Mouse (Mus musculus): ENCODE results near the gene Ddx19b. TPM values are rescaled to one million over a fixed set of nuclear protein-coding genes. Genes with fewer than 3 reads are reported as not detected.
"Not testable (repeated sequence)": the region's sequence is repeated elsewhere in the genome, so short reads cannot be mapped to it uniquely, and the experiment has no call there.

Ddx19b gene
- polyA plus RNA-seq, 1 experiment from 2014 or later: 9.2 TPM

GRCm38 (mm10) chr8:110981304-110981703 lies 50.2 kb downstream of the Ddx19b start:
- no peaks in the 10 kb centered on the region for H3K27me3 ChIP-seq
- no peak for ATAC-seq
- H3K36me3 ChIP-seq: peaks cover 79% of the 10 kb centered on the region
- no peak overlapping the region for H3K27ac ChIP-seq
- H3K4me1 ChIP-seq (replicated peaks): no peaks in the 10 kb centered on the region
- H3K9me3 ChIP-seq: no peaks in the 10 kb centered on the region
- no peak overlapping the region for H3K4me3 ChIP-seq (replicated peaks)
- no peak overlapping the region for H3K4me2 ChIP-seq (replicated peaks)
- 91% methylated on average over 2 of the region's 2 CpGs for WGBS
- no peak overlapping the region for H3K9ac ChIP-seq (replicated peaks)

- not testable (repeated sequence) for H3K27me3 ChIP-seq; H3K9ac ChIP-seq (replicated peaks); H3K4me2 ChIP-seq (replicated peaks); H3K4me3 ChIP-seq (replicated peaks); ATAC-seq; H3K9me3 ChIP-seq; H3K4me1 ChIP-seq (replicated peaks); H3K27ac ChIP-seq
- WGBS: 94% methylated on average over 2 of the region's 2 CpGs
- H3K36me3 ChIP-seq: peaks cover 75% of the 10 kb centered on the region
These were observed 53.6 kb downstream of the Ddx19b start for GRCm38 (mm10) chr8:110977987-110978386.

GRCm38 (mm10) chr8:110976532-110976931 lies 55.0 kb downstream of the Ddx19b start:
- not testable (repeated sequence) for ATAC-seq
- WGBS: 97% methylated on average over 8 of the region's 8 CpGs
- peaks cover 65% of the 10 kb centered on the region for H3K36me3 ChIP-seq

GRCm38 (mm10) chr8:110969910-110970770 lies 61.4 kb downstream of the Ddx19b start:
- no peaks in the 10 kb centered on the region for H3K9me3 ChIP-seq
- peaks cover 10% of the 10 kb centered on the region for H3K4me1 ChIP-seq (replicated peaks)
- H3K9ac ChIP-seq (replicated peaks): peak overlapping the region; percentile 71
- H3K27me3 ChIP-seq: no peaks in the 10 kb centered on the region
- H3K4me2 ChIP-seq (replicated peaks): peak overlapping the region; percentile 79
- peak overlapping the region; percentile 58 for H3K4me3 ChIP-seq (replicated peaks)
- 5% methylated on average over 45 of the region's 45 CpGs for WGBS
- peaks cover 44% of the 10 kb centered on the region for H3K36me3 ChIP-seq
- peak; percentile 99 for ATAC-seq
- H3K27ac ChIP-seq: peak overlapping the region; percentile 56; the same call in 1 of the 2 replicates

More at GRCm38 (mm10) chr8:110976532-110976931, 55.0 kb downstream of the Ddx19b start:
- not testable (repeated sequence) for H3K27me3 ChIP-seq; H3K4me1 ChIP-seq (replicated peaks); H3K27ac ChIP-seq; H3K4me2 ChIP-seq (replicated peaks); H3K4me3 ChIP-seq (replicated peaks); H3K9me3 ChIP-seq; H3K9ac ChIP-seq (replicated peaks)

- no peak for ATAC-seq
- Histone ChIP-seq H3K36me3 (peaks cover 33% of the 10 kb centered on the region), H3K4me2 (replicated peaks) (no peak overlapping the region), H3K27me3 (no peaks in the 10 kb centered on the region), H3K9me3 (no peaks in the 10 kb centered on the region), H3K4me1 (replicated peaks) (peaks cover 10% of the 10 kb centered on the region), H3K27ac (no peak overlapping the region), H3K4me3 (replicated peaks) (no peak overlapping the region), H3K9ac (replicated peaks) (no peak overlapping the region)
- WGBS: 83% methylated on average over 9 of the region's 9 CpGs
These were observed 64.2 kb downstream of the Ddx19b start for GRCm38 (mm10) chr8:110967326-110967725.

- ATAC-seq: no peak
- Histone ChIP-seq H3K4me3 (replicated peaks) (no peak overlapping the region), H3K9ac (replicated peaks) (no peak overlapping the region), H3K27me3 (no peaks in the 10 kb centered on the region), H3K36me3 (peaks cover 38% of the 10 kb centered on the region), H3K4me2 (replicated peaks) (no peak overlapping the region), H3K27ac (no peak overlapping the region), H3K9me3 (no peaks in the 10 kb centered on the region), H3K4me1 (replicated peaks) (peaks cover 10% of the 10 kb centered on the region)
- WGBS: 92% methylated on average over 8 of the region's 8 CpGs
These were observed 65.0 kb downstream of the Ddx19b start for GRCm38 (mm10) chr8:110966586-110966985.

GRCm38 (mm10) chr8:110965594-110965993 lies 66.0 kb downstream of the Ddx19b start:
- 83% methylated on average over 7 of the region's 7 CpGs for WGBS
- H3K9ac ChIP-seq (replicated peaks): no peak overlapping the region
- H3K27me3 ChIP-seq: no peaks in the 10 kb centered on the region
- H3K4me1 ChIP-seq (replicated peaks): peaks cover 5% of the 10 kb centered on the region
- H3K4me2 ChIP-seq (replicated peaks): no peak overlapping the region
- no peak overlapping the region for H3K27ac ChIP-seq
- peaks cover 38% of the 10 kb centered on the region for H3K36me3 ChIP-seq
- H3K9me3 ChIP-seq: no peaks in the 10 kb centered on the region
- ATAC-seq: no peak
- H3K4me3 ChIP-seq (replicated peaks): no peak overlapping the region

- H3K4me1 ChIP-seq (replicated peaks): peaks cover under 1% of the 10 kb centered on the region; the same call in 1 of the 2 replicates
- H3K36me3 ChIP-seq: peaks cover 45% of the 10 kb centered on the region
- H3K27me3 ChIP-seq: no peaks in the 10 kb centered on the region
- no peaks in the 10 kb centered on the region for H3K9me3 ChIP-seq
- H3K9ac ChIP-seq (replicated peaks): no peak overlapping the region
- H3K4me2 ChIP-seq (replicated peaks): no peak overlapping the region
- WGBS: 76% methylated on average over 7 of the region's 7 CpGs
- no peak overlapping the region for H3K4me3 ChIP-seq (replicated peaks)
- H3K27ac ChIP-seq: no peak overlapping the region
- no peak for ATAC-seq
These were observed 66.9 kb downstream of the Ddx19b start for GRCm38 (mm10) chr8:110964666-110965065.

GRCm38 (mm10) chr8:110963051-110963450 lies 68.5 kb downstream of the Ddx19b start:
- H3K27ac ChIP-seq: no peak overlapping the region
- no peak overlapping the region for H3K4me2 ChIP-seq (replicated peaks)
- H3K9me3 ChIP-seq: no peaks in the 10 kb centered on the region
- 93% methylated on average over 2 of the region's 2 CpGs for WGBS
- no peak for ATAC-seq
- no peak overlapping the region for H3K9ac ChIP-seq (replicated peaks)
- no peaks in the 10 kb centered on the region for H3K4me1 ChIP-seq (replicated peaks)
- no peak overlapping the region for H3K4me3 ChIP-seq (replicated peaks)
- no peaks in the 10 kb centered on the region for H3K27me3 ChIP-seq
- peaks cover 60% of the 10 kb centered on the region for H3K36me3 ChIP-seq

- no peak overlapping the region for H3K27ac ChIP-seq
- no peaks in the 10 kb centered on the region for H3K9me3 ChIP-seq
- no peaks in the 10 kb centered on the region for H3K27me3 ChIP-seq
- no peak overlapping the region for H3K4me3 ChIP-seq (replicated peaks)
- H3K4me2 ChIP-seq (replicated peaks): no peak overlapping the region
- peaks cover 10% of the 10 kb centered on the region; the same call in 1 of the 2 replicates for H3K4me1 ChIP-seq (replicated peaks)
- no peak for ATAC-seq
- WGBS: 95% methylated on average over 6 of the region's 6 CpGs
- H3K9ac ChIP-seq (replicated peaks): no peak overlapping the region
- H3K36me3 ChIP-seq: peaks cover 53% of the 10 kb centered on the region
These were observed 71.6 kb downstream of the Ddx19b start for GRCm38 (mm10) chr8:110959906-110960305.

- Histone ChIP-seq H3K36me3 (peaks cover 51% of the 10 kb centered on the region), H3K4me2 (replicated peaks) (no peak overlapping the region), H3K27ac (no peak overlapping the region), H3K4me3 (replicated peaks) (no peak overlapping the region), H3K27me3 (no peaks in the 10 kb centered on the region), H3K9ac (replicated peaks) (no peak overlapping the region), H3K4me1 (replicated peaks) (peaks cover 10% of the 10 kb centered on the region; the same call in 1 of the 2 replicates), H3K9me3 (no peaks in the 10 kb centered on the region)
- WGBS: 98% methylated on average over 12 of the region's 12 CpGs
- ATAC-seq: no peak
These were observed 72.3 kb downstream of the Ddx19b start for GRCm38 (mm10) chr8:110959071-110959780.

GRCm38 (mm10) chr8:110958553-110958952 lies 73.0 kb downstream of the Ddx19b start:
- not testable (repeated sequence) for ATAC-seq; H3K9ac ChIP-seq (replicated peaks)
- WGBS: 93% methylated on average over 7 of the region's 7 CpGs

More at GRCm38 (mm10) chr8:110958553-110958952, 73.0 kb downstream of the Ddx19b start:
- Histone ChIP-seq H3K36me3 (peaks cover 55% of the 10 kb centered on the region), H3K4me1 (replicated peaks) (peaks cover 10% of the 10 kb centered on the region; the same call in 1 of the 2 replicates)
- H3K4me2 ChIP-seq (replicated peaks); H3K27ac ChIP-seq; H3K9me3 ChIP-seq; H3K27me3 ChIP-seq; H3K4me3 ChIP-seq (replicated peaks): not testable (repeated sequence)

All from midbrain, embryonic 13.5 days (tissue).